Mouse (Mus musculus) skeletal muscle tissue, adult 2 months (tissue): ENCODE measurements around the gene Rabac1.

Experiments used
- DNase-seq: peaks from one replicate; pipeline ENCODE4 v3.0.0-alpha.2; 2012; ENCODE audit warnings: low read depth, low spot score

Gene Rabac1

GRCm38 (mm10) chr7:24971972-24972893 is at the start of gene Rabac1:
Rabac1 (minus strand) TSS chr7:24972754.
- DNase-seq = peak; percentile 95

DNA sequence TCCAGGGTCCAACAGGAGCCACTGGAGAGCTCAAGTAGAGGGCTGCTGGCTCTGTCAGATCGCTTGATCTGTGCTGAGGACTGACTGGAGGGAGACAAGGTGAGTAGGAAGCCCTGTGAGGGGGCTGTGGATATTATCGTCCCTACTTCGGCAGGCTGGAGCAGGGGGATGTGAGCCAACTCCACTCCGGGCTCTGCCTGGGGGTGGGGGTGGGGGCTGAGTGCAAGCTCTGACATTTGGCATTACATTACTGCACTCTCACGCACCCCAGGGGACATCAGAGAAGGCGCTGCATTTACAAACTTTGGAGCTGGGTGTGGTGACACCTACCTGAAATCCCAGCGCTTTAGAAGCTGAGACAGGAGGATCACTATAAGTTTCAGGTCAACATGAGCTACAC is 39.0 kb upstream of the Rabac1 start:
- DNase-seq = no peak

GRCm38 (mm10) chr7:25010090-25010913 is 37.7 kb upstream of the Rabac1 start:
- DNase-seq = no peak

GRCm38 (mm10) chr7:25009099-25009700 is 36.6 kb upstream of the Rabac1 start:
- no peak for DNase-seq

- no peak for DNase-seq
Measured at GRCm38 (mm10) chr7:25008635-25009034, 36.1 kb upstream of the Rabac1 start.

DNA sequence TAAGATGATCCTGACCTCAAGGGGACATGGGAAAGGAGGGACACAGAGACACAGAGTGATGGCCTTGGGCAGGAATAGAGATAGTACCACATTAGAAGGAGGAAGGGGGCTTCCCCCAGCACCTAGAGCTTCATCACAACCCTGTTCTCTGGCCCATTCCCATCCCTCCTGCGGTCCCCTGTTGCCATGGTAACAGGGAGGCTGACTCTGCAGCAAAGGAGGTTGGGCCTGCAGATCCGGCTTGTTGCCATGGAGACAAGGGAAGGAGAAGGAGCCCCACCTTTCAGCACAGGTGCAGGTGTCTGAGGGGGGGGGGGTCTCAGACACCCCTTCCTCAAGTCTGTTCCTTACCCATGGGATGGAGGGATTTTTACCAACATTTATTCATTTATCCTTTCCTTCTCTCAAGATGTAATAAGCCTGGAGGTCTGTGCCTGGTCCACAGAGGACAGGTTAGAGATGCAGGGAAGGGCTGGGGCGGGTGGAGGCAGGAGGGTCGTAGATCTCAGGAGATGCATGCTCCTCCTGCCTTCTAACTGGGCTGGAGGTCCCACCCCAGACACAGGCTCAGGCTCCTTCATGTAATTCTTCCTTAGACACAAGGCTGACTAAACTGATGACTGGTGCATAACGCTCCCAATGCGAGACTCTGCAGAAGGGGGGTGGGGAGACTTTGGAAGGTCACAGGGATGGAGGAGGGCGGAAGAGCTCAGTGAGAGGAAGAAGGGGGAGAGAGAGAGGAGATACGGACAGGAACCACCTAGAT is 35.2 kb upstream of the Rabac1 start:
- no peak for DNase-seq

GRCm38 (mm10) chr7:25006586-25007364 is 34.2 kb upstream of the Rabac1 start:
- DNase-seq = peak; percentile 28

- DNase-seq = no peak
Measured at GRCm38 (mm10) chr7:25006171-25006570, 33.6 kb upstream of the Rabac1 start.

GRCm38 (mm10) chr7:25005421-25006065 is 33.0 kb upstream of the Rabac1 start, which contains the start of gene Atp1a3:
Atp1a3 (minus strand) TSS chr7:25005958.
- DNase-seq = no peak

- no peak for DNase-seq
Measured at GRCm38 (mm10) chr7:25004806-25005205, 32.3 kb upstream of the Rabac1 start.

DNA sequence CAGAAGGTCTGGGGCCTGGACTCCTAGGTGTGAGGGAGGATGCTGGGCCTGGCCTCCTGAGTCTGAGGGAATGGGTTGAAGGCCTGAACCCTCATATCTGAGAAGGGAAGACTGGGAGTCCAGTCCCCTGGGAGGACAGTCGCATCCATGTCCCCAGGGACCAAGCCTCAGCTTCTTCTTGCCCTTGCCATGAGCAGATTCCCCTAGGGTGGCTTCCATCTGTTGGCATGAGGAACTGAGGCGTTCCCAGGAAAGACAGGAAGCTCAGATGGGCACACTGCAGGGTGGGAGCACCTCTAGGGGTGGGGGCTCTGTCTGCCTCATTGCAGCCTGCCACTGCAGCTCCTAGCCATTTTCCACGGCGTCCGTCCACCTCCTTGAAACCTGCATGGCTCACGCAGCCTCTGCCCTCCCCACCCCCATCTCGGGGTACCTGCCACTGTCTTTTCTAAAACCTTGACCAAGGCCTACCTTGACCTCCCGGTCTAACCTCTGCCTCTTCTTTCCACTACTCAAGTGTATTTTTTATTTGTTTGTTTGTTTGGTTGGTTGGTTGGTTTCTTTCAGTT is 31.4 kb upstream of the Rabac1 start:
- DNase-seq = no peak

- no peak for DNase-seq
Measured at GRCm38 (mm10) chr7:25003291-25003690, 30.7 kb upstream of the Rabac1 start.

- no peak for DNase-seq
Measured at GRCm38 (mm10) chr7:25000711-25001110, 28.2 kb upstream of the Rabac1 start.

DNA sequence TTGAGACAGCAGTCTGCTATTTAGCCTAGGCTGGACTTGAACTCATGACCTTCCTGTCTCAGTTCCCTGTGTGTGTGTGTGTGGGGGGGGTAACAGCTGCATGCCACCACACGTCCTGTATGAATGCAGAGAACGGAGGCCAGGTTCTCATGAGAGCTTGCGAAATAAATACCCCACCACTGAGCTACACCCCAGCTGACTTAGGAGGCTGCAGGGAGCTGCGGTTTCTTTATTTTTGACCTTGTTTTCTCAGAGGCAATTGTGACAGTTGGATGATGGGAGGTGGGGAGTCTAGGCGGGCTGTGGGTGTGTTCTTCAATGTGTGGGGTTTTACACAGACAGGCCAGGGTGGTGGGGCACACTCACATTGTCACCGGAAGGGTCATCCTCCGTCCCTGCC is 27.7 kb upstream of the Rabac1 start:
- no peak for DNase-seq

DNA sequence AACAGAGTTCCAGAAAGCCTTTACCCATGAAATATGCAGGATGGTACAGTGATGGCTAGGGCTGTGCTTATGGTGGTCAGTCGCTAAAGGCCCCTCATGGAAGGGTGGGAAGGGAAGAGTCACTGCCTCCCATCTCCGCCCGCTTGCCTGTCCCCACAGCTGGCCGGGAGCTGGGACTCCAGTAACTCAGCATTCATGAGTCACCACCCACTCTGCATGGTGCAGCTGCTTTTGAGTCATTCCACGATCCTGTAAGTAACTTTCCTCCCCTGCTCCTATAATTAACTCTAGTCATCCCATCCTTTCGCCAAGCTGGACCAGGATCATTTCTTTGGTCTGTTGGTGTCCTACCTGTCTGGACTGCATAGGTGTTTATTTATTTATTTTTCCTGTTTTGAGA is 20.5 kb upstream of the Rabac1 start:
- no peak for DNase-seq

DNA sequence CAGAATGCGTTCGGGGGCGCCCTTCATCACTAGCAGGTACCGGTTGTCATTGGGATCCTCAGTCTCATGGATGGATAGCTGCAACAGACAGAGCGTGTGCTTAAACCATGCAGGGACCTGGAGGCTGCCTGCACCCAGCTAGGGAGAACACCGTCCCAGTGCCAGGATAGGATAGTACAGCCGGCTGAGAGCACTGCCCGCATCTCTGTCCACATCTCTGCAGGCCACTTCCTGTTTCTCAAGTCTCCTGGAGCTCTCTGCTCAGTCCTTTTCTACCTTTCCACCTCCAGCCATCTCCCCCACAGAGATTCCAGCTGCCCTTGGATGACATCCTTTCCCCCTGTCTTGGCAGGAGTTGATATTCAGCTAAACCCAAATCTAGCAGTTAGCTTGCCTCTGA is 17.9 kb upstream of the Rabac1 start:
- no peak for DNase-seq

DNA sequence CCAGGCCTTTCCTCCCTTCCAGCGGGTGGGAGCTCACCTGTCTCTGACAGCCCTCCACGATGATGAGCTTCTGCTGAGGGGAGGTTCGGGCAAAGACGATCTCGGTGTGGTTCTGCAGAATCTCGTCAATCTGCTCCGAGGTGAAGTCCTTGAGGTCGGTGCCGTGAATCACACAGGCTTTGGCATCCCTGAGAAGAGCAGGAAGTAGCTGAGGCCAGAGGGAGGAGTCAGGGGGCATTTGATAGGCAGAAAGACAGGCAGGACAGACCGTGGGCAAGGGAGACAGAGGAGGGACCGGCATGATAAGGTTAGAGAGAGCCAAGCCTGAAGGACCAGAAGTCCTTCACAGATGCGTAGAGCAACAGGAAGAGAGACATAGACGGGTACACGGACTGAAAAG is 15.4 kb upstream of the Rabac1 start:
- DNase-seq = no peak

- DNase-seq = no peak
Measured at GRCm38 (mm10) chr7:24985799-24986198, 13.2 kb upstream of the Rabac1 start.

- no peak for DNase-seq
Measured at GRCm38 (mm10) chr7:24984307-24984706, 11.8 kb upstream of the Rabac1 start.

GRCm38 (mm10) chr7:24983396-24983795 is 10.8 kb upstream of the Rabac1 start:
- no peak for DNase-seq
